Mouse (Mus musculus): ENCODE data around the gene Pla2g2d. TPM values are rescaled to one million over a fixed set of nuclear protein-coding genes. Genes with fewer than 3 reads are reported as not detected.
"Not testable (repeated sequence)": the region's sequence is repeated elsewhere in the genome, so short reads cannot be mapped to it uniquely, and the experiment has no call there.

The Pla2g2d gene
- polyA plus RNA-seq, 1 experiment from 2014 or later: not detected

DNA sequence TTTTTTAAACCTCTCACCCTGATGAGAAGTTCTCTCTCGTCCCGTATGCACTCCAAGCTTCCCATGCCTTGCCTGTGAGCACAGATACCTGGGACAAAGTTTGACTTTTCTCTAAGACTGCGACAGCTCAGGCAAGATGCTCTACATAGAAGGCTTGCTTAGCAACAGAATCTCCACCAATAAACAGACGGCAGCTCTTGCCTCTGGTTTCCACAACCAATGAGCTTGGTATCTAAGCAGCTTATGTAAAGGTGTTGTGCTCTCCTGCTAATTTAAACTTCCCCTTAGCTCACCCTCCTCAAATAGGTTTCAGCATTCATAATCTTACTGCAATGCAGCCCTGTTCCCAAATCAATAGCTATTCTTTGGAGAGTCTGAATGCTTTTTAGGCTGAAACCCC lies 26.1 kb downstream of the Pla2g2d start:
- Histone ChIP-seq H3K9ac (replicated peaks) (no peak overlapping the region), H3K9me3 (no peaks in the 10 kb centered on the region), H3K27me3 (no peaks in the 10 kb centered on the region; the same call in 1 of the 2 replicates), H3K4me3 (replicated peaks) (no peak overlapping the region), H3K36me3 (no peaks in the 10 kb centered on the region), H3K27ac (no peak overlapping the region), H3K4me1 (replicated peaks) (peaks cover 11% of the 10 kb centered on the region; the same call in 1 of the 2 replicates), H3K4me2 (no peak overlapping the region)
- ATAC-seq (ENCODE audit: insufficient number of reproducible peaks, insufficient read depth, low FRiP score, low TSS enrichment, low read depth): no peak
- WGBS: 89% methylated on average over 4 of the region's 4 CpGs

DNA sequence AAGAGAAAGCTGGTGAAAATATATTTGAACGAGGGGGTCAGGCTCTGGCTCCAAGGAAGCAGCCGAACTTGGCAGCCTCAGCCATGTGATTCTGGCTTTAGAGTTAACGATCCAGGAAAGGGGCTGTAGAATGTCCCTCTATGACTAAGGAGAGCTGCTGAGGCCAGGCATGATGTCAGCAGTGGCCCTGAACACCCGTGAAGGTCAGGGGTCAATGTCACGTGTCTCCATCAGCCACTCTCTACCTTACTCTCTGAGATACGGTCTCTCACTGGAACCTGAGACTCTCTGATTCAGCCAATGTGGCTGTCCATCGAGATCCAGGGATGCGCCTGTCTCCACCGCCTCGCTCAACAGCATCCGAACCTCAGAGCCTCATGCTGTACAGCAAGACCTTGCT lies 27.4 kb downstream of the Pla2g2d start:
- 81% methylated on average over 11 of the region's 11 CpGs for WGBS

DNA sequence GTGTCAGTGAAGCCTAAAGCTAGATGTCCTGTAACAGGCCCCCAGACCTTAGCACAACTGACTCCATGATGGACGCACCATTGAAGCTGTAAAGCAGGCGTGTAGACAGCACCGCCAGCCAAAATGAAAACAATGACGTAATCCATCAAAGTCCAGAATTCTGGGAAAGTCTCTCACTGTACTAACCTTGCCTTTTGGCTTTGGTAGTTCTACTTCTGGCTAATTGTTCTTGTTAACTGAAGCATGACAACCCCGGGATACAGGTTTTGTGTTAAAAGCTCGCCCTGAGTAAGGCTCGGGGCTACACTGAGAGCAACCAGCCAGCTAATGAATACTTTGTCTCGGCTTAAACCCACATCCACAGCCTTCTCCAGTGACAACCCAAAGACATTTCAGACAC lies 29.7 kb downstream of the Pla2g2d start:
- H3K9me3 ChIP-seq: no peaks in the 10 kb centered on the region
- 0 out of 2 replicates have a peak, but pooled peaks cover 3% of the 10 kb centered on the region for H3K4me1 ChIP-seq (replicated peaks)
- no peak overlapping the region for H3K4me3 ChIP-seq (replicated peaks)
- WGBS: 76% methylated on average over 8 of the region's 8 CpGs
- H3K36me3 ChIP-seq: no peaks in the 10 kb centered on the region
- no peak overlapping the region for H3K9ac ChIP-seq (replicated peaks)
- no peaks in the 10 kb centered on the region; the same call in 1 of the 2 replicates for H3K27me3 ChIP-seq
- no peak overlapping the region for H3K27ac ChIP-seq
- no peak for ATAC-seq (ENCODE audit: insufficient number of reproducible peaks, insufficient read depth, low FRiP score, low TSS enrichment, low read depth)
- no peak overlapping the region for H3K4me2 ChIP-seq

More for the DNA sequence above, 27.4 kb downstream of the Pla2g2d start:
- no peak for ATAC-seq (ENCODE audit: insufficient number of reproducible peaks, insufficient read depth, low FRiP score, low TSS enrichment, low read depth)
- H3K27ac ChIP-seq: no peak overlapping the region
- H3K9ac ChIP-seq (replicated peaks): no peak overlapping the region
- H3K27me3 ChIP-seq: no peaks in the 10 kb centered on the region; the same call in 1 of the 2 replicates
- peaks cover 11% of the 10 kb centered on the region; the same call in 1 of the 2 replicates for H3K4me1 ChIP-seq (replicated peaks)
- H3K36me3 ChIP-seq: no peaks in the 10 kb centered on the region
- no peaks in the 10 kb centered on the region for H3K9me3 ChIP-seq
- no peak overlapping the region for H3K4me3 ChIP-seq (replicated peaks)
- H3K4me2 ChIP-seq: no peak overlapping the region

DNA sequence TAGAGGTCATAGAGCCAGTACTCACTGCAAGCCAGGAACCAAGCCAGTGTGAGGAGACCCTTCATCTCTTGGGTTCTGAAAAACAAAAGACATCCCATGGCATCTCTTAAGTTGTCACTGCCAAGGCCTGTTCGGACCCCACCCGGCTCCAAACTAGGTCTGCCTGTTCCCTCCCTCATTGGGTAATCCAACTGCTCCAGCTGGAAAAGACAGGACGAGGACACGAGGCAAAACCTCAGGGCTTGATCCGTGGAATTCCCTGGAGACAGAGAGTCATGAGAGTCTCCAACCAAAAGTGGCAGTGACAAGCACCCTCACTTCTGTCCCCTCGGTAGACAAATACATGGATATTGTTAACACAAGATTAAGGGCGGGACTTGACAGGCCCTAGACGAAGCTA lies 30.6 kb downstream of the Pla2g2d start:
- no peaks in the 10 kb centered on the region for H3K4me1 ChIP-seq (replicated peaks)
- H3K9me3 ChIP-seq: no peaks in the 10 kb centered on the region
- no peak for ATAC-seq (ENCODE audit: insufficient number of reproducible peaks, insufficient read depth, low FRiP score, low TSS enrichment, low read depth)
- no peak overlapping the region for H3K4me2 ChIP-seq
- 87% methylated on average over 8 of the region's 8 CpGs for WGBS
- H3K27me3 ChIP-seq: peaks cover 6% of the 10 kb centered on the region
- H3K27ac ChIP-seq: no peak overlapping the region
- H3K9ac ChIP-seq (replicated peaks): no peak overlapping the region
- no peak overlapping the region for H3K4me3 ChIP-seq (replicated peaks)
- H3K36me3 ChIP-seq: no peaks in the 10 kb centered on the region

GRCm38 (mm10) chr4:138806920-138807541 lies 31.5 kb downstream of the Pla2g2d start:
- 50% methylated on average over 7 of the region's 7 CpGs for WGBS
- H3K4me2 ChIP-seq: no peak overlapping the region
- ATAC-seq (ENCODE audit: insufficient number of reproducible peaks, insufficient read depth, low FRiP score, low TSS enrichment, low read depth): no peak

DNA sequence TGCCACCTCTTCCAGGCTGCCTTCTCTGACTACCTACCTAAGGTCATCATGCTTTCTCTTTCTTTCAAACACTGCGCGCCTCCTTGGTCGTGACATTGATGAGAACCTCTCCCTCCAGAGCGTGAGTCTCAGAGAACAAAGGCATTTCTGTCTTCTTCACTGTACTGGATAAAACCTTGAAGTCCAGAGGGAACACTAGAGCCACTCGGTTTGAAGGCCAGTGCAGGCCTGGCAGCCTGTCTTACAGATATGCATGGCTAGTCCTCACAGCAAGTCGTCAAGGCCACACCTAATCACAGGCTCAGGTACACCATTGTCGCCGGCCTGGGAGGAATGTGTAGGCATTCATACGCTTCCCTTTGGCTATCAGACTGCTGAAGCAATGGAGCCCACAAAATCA lies 40.6 kb downstream of the Pla2g2d start:
- no peak for ATAC-seq (ENCODE audit: insufficient number of reproducible peaks, insufficient read depth, low FRiP score, low TSS enrichment, low read depth)
- 85% methylated on average over 9 of the region's 9 CpGs for WGBS

More at GRCm38 (mm10) chr4:138806920-138807541, 31.5 kb downstream of the Pla2g2d start:
- Histone ChIP-seq H3K36me3 (no peaks in the 10 kb centered on the region), H3K9ac (replicated peaks) (no peak overlapping the region), H3K9me3 (no peaks in the 10 kb centered on the region), H3K27me3 (peaks cover 11% of the 10 kb centered on the region), H3K4me3 (replicated peaks) (no peak overlapping the region), H3K27ac (no peak overlapping the region), H3K4me1 (replicated peaks) (no peaks in the 10 kb centered on the region)

DNA sequence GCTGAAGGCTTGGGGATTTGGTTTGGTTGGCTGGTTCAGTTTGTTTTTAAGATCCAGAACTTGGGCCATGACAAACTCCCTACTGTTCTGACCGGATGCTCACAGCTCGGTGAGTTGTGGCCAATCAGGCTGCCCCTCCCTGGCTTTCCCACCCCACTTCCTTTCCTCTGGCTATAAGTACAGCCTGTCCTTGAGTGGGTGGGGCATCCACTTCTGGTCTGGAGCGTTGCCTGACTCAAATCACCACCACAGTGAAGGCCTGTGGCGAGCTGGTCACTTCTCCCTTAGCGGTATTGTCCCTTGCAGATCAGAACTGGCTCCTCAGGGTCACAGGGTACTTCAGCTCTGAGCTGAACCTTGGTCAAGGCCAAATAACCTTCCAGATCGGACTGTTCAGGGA lies 42.2 kb downstream of the Pla2g2d start:
- no peaks in the 10 kb centered on the region for H3K4me1 ChIP-seq (replicated peaks)
- H3K4me3 ChIP-seq (replicated peaks): no peak overlapping the region
- no peak for ATAC-seq (ENCODE audit: insufficient number of reproducible peaks, insufficient read depth, low FRiP score, low TSS enrichment, low read depth)
- no peak overlapping the region for H3K27ac ChIP-seq
- H3K9me3 ChIP-seq: peaks cover 5% of the 10 kb centered on the region; the same call in 1 of the 2 replicates
- WGBS: 77% methylated on average over 6 of the region's 6 CpGs
- no peaks in the 10 kb centered on the region for H3K36me3 ChIP-seq
- peaks cover 12% of the 10 kb centered on the region; the same call in 1 of the 2 replicates for H3K27me3 ChIP-seq
- no peak overlapping the region for H3K9ac ChIP-seq (replicated peaks)
- H3K4me2 ChIP-seq: no peak overlapping the region

More for the DNA sequence above, 40.6 kb downstream of the Pla2g2d start:
- Histone ChIP-seq H3K4me1 (replicated peaks) (no peaks in the 10 kb centered on the region), H3K36me3 (no peaks in the 10 kb centered on the region), H3K9ac (replicated peaks) (no peak overlapping the region), H3K4me2 (no peak overlapping the region), H3K9me3 (no peaks in the 10 kb centered on the region), H3K27ac (no peak overlapping the region), H3K27me3 (peaks cover 19% of the 10 kb centered on the region), H3K4me3 (replicated peaks) (no peak overlapping the region)

- Histone ChIP-seq H3K4me2 (no peak overlapping the region), H3K27me3 (peaks cover 4% of the 10 kb centered on the region; the same call in 1 of the 2 replicates), H3K9me3 (peaks cover 6% of the 10 kb centered on the region; the same call in 1 of the 2 replicates), H3K36me3 (no peaks in the 10 kb centered on the region), H3K4me3 (replicated peaks) (no peak overlapping the region), H3K9ac (replicated peaks) (no peak overlapping the region), H3K27ac (no peak overlapping the region), H3K4me1 (replicated peaks) (no peaks in the 10 kb centered on the region)
- no peak for ATAC-seq (ENCODE audit: insufficient number of reproducible peaks, insufficient read depth, low FRiP score, low TSS enrichment, low read depth)
- WGBS: 40% methylated on average over 8 of the region's 8 CpGs
These were observed 43.6 kb downstream of the Pla2g2d start for GRCm38 (mm10) chr4:138819101-138819500.

DNA sequence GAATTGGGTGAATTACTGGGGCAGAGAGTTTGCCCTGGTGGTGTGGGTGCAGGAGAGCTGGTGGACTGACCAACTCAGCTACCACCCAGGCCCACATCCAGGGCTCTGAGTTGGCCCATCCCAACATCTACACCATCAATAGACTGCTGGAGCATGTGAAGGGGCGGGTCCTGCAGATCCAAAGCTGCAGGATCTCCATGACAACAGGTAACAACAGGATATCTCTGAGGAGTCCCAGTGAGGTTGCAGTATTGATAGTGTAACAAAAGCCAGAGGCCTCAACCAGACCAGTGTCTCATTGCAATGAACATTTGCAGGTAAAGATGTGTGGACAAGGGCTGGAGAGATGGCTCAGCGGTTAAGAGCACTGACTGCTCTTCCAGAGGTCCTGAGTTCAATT lies 45.5 kb downstream of the Pla2g2d start:
- Histone ChIP-seq H3K4me3 (replicated peaks) (no peak overlapping the region), H3K9ac (replicated peaks) (no peak overlapping the region), H3K9me3 (peaks cover 6% of the 10 kb centered on the region; the same call in 1 of the 2 replicates), H3K4me1 (replicated peaks) (peaks cover 5% of the 10 kb centered on the region), H3K27ac (no peak overlapping the region), H3K27me3 (peaks cover 3% of the 10 kb centered on the region; the same call in 1 of the 2 replicates), H3K36me3 (no peaks in the 10 kb centered on the region), H3K4me2 (no peak overlapping the region)
- 86% methylated on average over 2 of the region's 2 CpGs for WGBS
- ATAC-seq (ENCODE audit: insufficient number of reproducible peaks, insufficient read depth, low FRiP score, low TSS enrichment, low read depth): no peak

- H3K9ac ChIP-seq (replicated peaks); H3K4me2 ChIP-seq; H3K36me3 ChIP-seq; H3K4me3 ChIP-seq (replicated peaks); H3K9me3 ChIP-seq; ATAC-seq (ENCODE audit: insufficient number of reproducible peaks, insufficient read depth, low FRiP score, low TSS enrichment, low read depth); H3K27ac ChIP-seq: not testable (repeated sequence)
- Histone ChIP-seq H3K27me3 (peaks cover 17% of the 10 kb centered on the region), H3K4me1 (replicated peaks) (peaks cover 19% of the 10 kb centered on the region)
- 85% methylated on average over 2 of the region's 2 CpGs for WGBS
These were observed 48.6 kb downstream of the Pla2g2d start for GRCm38 (mm10) chr4:138824161-138824560.

DNA sequence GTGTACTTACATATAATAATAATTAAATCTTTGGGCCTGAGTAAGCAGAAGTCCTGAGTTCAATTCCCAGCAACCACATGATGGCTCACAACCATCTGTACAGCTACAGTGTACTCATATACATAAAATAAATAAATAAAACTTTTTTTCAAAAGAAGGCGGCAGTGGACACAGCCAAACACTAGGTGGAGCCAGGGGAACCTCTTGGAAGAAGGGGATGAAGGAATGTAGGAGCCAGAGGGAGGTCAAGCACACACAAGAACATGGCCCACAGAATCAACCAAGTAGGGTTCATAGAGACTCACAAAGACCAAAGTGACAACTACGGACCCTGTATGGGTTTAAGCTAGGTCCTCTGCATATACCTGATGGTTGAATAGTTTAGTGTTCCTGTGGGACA lies 49.1 kb downstream of the Pla2g2d start:
- no peak for ATAC-seq (ENCODE audit: insufficient number of reproducible peaks, insufficient read depth, low FRiP score, low TSS enrichment, low read depth)
- peaks cover 6% of the 10 kb centered on the region; the same call in 1 of the 2 replicates for H3K9me3 ChIP-seq
- no peak overlapping the region for H3K4me2 ChIP-seq
- H3K4me3 ChIP-seq (replicated peaks): no peak overlapping the region
- H3K27me3 ChIP-seq: peaks cover 18% of the 10 kb centered on the region
- 82% methylated on average over 2 of the region's 2 CpGs for WGBS
- H3K9ac ChIP-seq (replicated peaks): no peak overlapping the region
- peaks cover 22% of the 10 kb centered on the region for H3K4me1 ChIP-seq (replicated peaks)
- no peaks in the 10 kb centered on the region for H3K36me3 ChIP-seq
- H3K27ac ChIP-seq: no peak overlapping the region
